Mouse (Mus musculus) cerebellum, adult 2 months (tissue): ENCODE data around the gene Sesn1. TPM values are rescaled to one million over a fixed set of nuclear protein-coding genes. Genes with fewer than 3 reads are reported as not detected.

ENCODE experiments used
- DNase-seq, 2 experiments: peaks; one replicate each; pipeline ENCODE4 v3.0.0; 2021
- H3K27ac ChIP-seq: fragments of 200-500 bp; 2 replicates; pipeline ENCODE4 v1.5.1; 2012; ENCODE audit warnings: low read length, control low read depth, inconsistent platforms; ENCODE audit not compliant: insufficient read depth
- H3K27me3 ChIP-seq: fragments of 200-500 bp; 2 replicates; pipeline ENCODE4 v1.6.1; 2012; ENCODE audit warnings: inconsistent platforms, mild to moderate bottlenecking, low read length, moderate library complexity; ENCODE audit not compliant: control insufficient read depth, insufficient read depth
- H3K4me1 ChIP-seq: fragments of 200-500 bp; 2 replicates; pipeline ENCODE4 v1.6.1; 2011; ENCODE audit warnings: low read length; ENCODE audit not compliant: control insufficient read depth, insufficient read depth
- H3K4me3 ChIP-seq: fragments of 200-500 bp; replicated peaks from 2 replicates; pipeline ENCODE3; 2011; ENCODE audit warnings: mild to moderate bottlenecking, low read depth, low read length, control low read depth; ENCODE audit not compliant: insufficient read depth
- CTCF ChIP-seq: fragments of 200-500 bp; IDR thresholded peaks from 2 replicates; pipeline ENCODE4 v1.5.1; 2011; ENCODE audit warnings: low read depth, mild to moderate bottlenecking, control low read depth, low read length, moderate library complexity, borderline replicate concordance; ENCODE audit not compliant: insufficient read depth
- POLR2A ChIP-seq: fragments of 200-500 bp; IDR thresholded peaks from 2 replicates; pipeline ENCODE4 v1.6.1; 2011; ENCODE audit warnings: low read length, control low read depth, borderline replicate concordance; ENCODE audit not compliant: insufficient read depth
- WGBS: fragments of 180-500 bp; shearing (Covaris S2); methylation state at CpG from one replicate; pipeline ENCODE4 v1.1.7; 2018; 5-methylcytosine and 5-hydroxymethylcytosine counted together
- polyA plus RNA-seq: library from polyadenylated mRNA; depleted of rRNA; stranded (reverse); fragments of >200 nt; gene quantifications from 2 replicates; pipeline ENCODE4 v1.2.3, GENCODE M21; 2012

Gene Sesn1
- polyA plus RNA-seq, 1 experiment, result 67.7 TPM

GRCm38 (mm10) chr10:41832191-41832590, 22.5 kb downstream of the Sesn1 start:
- Histone ChIP-seq H3K4me1 (peaks cover 26% of the 10 kb centered on the region), H3K4me3 (no peak overlapping the region), H3K27ac (no peak overlapping the region), H3K27me3 (no peaks in the 10 kb centered on the region)
- no peak for TF ChIP-seq CTCF
- TF ChIP-seq POLR2A, result no peak
- 66% methylated on average over 6 of the region's 6 CpGs for WGBS
- DNase-seq, result no peak

- Histone ChIP-seq H3K27ac (peak overlapping the region; percentile 60), H3K4me1 (peaks cover 21% of the 10 kb centered on the region), H3K27me3 (no peaks in the 10 kb centered on the region), H3K4me3 (no peak overlapping the region)
- peak; percentile 66 to 87 for DNase-seq
- WGBS, result 15% methylated on average over 2 of the region's 2 CpGs
- TF ChIP-seq CTCF (peak; percentile 59; the same call in 1 of the 2 replicates), POLR2A (no peak)
Measured at GRCm38 (mm10) chr10:41834131-41834530, 24.4 kb downstream of the Sesn1 start.

DNA sequence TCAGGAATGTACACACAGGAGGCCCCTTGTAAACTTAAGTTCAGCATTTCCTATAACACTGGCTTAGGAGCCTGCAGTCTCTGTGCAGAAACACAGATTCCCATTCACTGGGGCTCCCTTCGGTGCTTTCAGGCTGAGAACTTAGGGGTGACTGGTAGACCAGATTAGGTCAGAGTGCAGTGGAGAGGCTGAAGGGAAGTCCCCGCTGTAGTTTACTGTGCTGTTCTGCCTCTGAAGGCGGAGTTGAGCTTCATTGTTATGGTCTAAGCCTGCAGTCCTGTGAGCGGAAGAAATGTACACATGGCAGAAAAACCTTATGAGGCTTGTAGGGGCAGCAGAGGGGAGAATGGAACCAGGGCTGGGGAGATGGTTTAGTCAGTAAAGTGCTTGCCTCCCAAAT, 29.2 kb downstream of the Sesn1 start:
- no peak overlapping the region for H3K27ac ChIP-seq
- TF ChIP-seq POLR2A (no peak), CTCF (no peak)
- 90% methylated on average over 4 of the region's 4 CpGs for WGBS

DNA sequence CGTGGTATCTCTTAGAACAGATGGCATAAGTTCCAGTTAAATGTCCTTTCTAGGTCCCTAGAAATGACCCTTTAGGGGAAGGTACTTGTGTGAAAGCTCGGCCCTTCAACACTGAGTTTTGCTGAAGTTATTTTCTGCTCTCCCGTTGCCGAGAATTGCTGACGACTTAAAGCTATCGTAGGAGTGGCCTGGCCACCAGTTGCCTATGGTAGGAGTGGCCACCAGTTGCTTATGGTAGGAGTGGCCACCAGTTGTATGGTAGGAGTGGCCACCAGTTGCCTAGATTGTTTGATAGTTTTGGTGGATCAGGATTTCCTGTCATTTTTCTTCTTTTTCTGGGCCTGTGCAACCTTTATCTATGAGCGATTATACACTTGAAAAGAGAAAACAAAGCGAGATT, 38.0 kb downstream of the Sesn1 start:
- Histone ChIP-seq H3K4me3 (no peak overlapping the region), H3K4me1 (no peaks in the 10 kb centered on the region), H3K27ac (no peak overlapping the region), H3K27me3 (no peaks in the 10 kb centered on the region)
- WGBS, result 96% methylated on average over 8 of the region's 8 CpGs
- no peak for DNase-seq
- TF ChIP-seq POLR2A, result no peak
- no peak for TF ChIP-seq CTCF

More for the DNA sequence above, 29.2 kb downstream of the Sesn1 start:
- H3K4me3 ChIP-seq, result no peak overlapping the region
- H3K27me3 ChIP-seq, result no peaks in the 10 kb centered on the region
- no peak for DNase-seq
- H3K4me1 ChIP-seq, result peaks cover 6% of the 10 kb centered on the region

DNA sequence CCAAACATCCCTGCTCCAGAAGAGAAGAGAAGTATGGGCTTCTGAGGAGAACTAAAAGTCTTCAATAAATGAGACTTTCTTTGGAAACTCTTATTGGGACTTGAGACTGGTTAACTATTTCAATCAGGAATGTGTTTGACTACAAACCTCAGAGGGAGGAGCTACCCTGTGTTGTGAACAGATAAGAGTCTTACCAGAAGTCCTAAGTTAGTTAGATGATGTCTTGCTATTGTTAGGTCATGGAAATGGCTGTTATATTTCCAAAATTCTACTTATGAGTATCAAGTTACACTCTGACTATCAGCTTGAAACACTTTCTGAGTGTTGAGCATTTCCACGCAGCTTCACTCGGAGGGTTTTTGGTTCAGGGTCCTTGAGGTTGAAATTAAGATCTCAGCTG, 39.0 kb downstream of the Sesn1 start:
- Histone ChIP-seq H3K4me3 (no peak overlapping the region), H3K27me3 (no peaks in the 10 kb centered on the region), H3K27ac (no peak overlapping the region), H3K4me1 (no peaks in the 10 kb centered on the region)
- WGBS, result 96% methylated on average over 2 of the region's 2 CpGs
- TF ChIP-seq CTCF (no peak), POLR2A (no peak)
- DNase-seq, result no peak

DNA sequence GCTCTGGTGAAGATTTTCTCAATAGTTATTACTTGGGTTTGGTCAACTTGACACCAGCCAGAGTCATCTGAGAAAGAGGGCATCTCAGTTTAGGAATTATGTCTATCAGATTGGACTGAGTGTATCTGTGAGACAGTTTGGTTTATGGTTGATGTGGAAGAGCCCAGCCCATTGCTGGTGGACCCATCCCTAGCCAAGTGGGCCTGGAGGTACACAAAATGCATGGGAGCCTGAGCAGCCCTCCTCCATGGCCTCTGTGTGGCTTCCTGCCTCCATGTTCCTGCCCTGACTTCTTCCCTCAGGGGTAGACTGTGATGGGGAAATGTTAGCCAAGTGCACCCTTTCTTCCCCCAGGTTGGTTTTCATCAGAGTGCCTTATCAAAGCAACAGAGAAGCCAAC, 50.1 kb downstream of the Sesn1 start:
- H3K27ac ChIP-seq, result peak overlapping the region; percentile 89
- no peaks in the 10 kb centered on the region for H3K27me3 ChIP-seq
- no peak overlapping the region for H3K4me3 ChIP-seq
- TF ChIP-seq CTCF (no peak), POLR2A (0 out of 2 replicates have a peak, but pooled peaks have one; percentile 14)
- peaks cover 11% of the 10 kb centered on the region for H3K4me1 ChIP-seq
- no peak for DNase-seq

- Histone ChIP-seq H3K27me3 (no peaks in the 10 kb centered on the region), H3K27ac (peak overlapping the region; percentile 89), H3K4me1 (peaks cover 11% of the 10 kb centered on the region), H3K4me3 (no peak overlapping the region)
- TF ChIP-seq POLR2A, result no peak
- TF ChIP-seq CTCF, result no peak
- DNase-seq, result peak; percentile 83 to 89
- WGBS, result 5% methylated on average over 2 of the region's 2 CpGs
Measured at GRCm38 (mm10) chr10:41860275-41860688, 50.5 kb downstream of the Sesn1 start.

DNA sequence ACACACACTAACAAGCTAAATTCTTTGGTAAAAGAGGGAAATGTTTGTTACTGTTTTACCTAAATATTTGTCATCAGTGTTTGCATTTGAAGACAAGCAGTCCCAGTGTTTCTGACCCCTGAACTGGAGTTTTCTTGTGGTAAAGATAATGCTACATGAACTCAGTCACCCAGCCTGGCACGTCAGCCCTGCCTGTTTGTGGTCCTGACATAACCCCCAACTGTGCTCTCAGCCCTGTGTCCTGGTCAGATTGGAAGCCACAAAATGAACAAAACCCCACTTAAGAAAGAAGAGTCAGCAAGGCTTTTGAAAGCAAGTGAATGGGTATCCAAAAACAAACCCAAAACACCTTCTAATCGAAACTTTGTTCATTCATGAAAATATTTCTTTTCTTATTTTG, 53.3 kb downstream of the Sesn1 start:
- H3K4me1 ChIP-seq, result peaks cover 15% of the 10 kb centered on the region
- no peak for DNase-seq
- TF ChIP-seq POLR2A, result no peak
- no peak for TF ChIP-seq CTCF
- no peak overlapping the region for H3K4me3 ChIP-seq
- no peaks in the 10 kb centered on the region for H3K27me3 ChIP-seq
- 60% methylated on average over 2 of the region's 2 CpGs for WGBS
- no peak overlapping the region for H3K27ac ChIP-seq
